ENCODE assay signal across 25 mouse cellular contexts in the genomic region with DNA sequence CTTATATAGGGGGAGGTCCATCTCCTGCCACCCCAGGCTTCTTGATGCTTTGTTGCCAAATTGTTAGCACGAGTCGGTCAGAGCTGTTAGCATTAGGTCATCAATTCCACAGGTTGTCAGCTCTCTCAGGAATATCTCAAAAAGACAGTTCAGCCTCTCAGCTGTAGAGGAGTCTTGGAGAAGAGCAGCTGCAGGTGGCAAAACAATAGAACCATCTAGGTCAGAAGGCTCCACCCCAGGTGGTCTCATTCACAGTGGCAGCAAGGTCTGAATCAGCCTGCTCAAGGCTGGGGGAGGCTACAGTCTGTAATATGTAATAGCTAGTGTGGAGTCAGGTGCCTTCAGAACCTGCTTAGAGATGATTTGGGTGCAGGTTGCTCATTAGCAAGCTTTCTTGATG. TPM values are rescaled to one million over a fixed set of nuclear protein-coding genes. Genes with fewer than 3 reads are reported as not detected.
DNase-seq lines count a peak whose midpoint lies in the region; ATAC-seq lines count a peak whose summit lies in the region.
"Had no signal": no experiment of that assay in that cellular context is flagged by ENCODE, and none has a peak within 500 bp of the region (broad histone marks: within the 10 kb centered on the region; RNA-seq: fewer than 3 reads in every experiment).

No protein-coding gene starts in this region.

- no peak overlapping the region for H3K9ac ChIP-seq in neural tube, embryonic 15.5 days (replicated peaks)
- H3K9ac ChIP-seq: embryonic facial prominence, embryonic 13.5 days; forebrain, embryonic 12.5 days; forebrain, embryonic 15.5 days; hindbrain, embryonic 12.5 days; hindbrain, embryonic 15.5 days had no signal

- H3K9me3 ChIP-seq in neural tube, embryonic 15.5 days (replicated peaks) = no peaks in the 10 kb centered on the region
- H3K9me3 ChIP-seq: embryonic facial prominence, embryonic 13.5 days; forebrain, embryonic 12.5 days; forebrain, embryonic 15.5 days; G1E; hindbrain, embryonic 12.5 days; hindbrain, embryonic 15.5 days had no signal

- no peak overlapping the region for H3K4me2 ChIP-seq in neural tube, embryonic 15.5 days
- H3K4me2 ChIP-seq: embryonic facial prominence, embryonic 13.5 days; forebrain, embryonic 12.5 days; forebrain, embryonic 15.5 days; heart, embryonic 11.5 days; hindbrain, embryonic 12.5 days; hindbrain, embryonic 15.5 days had no signal

- no peaks in the 10 kb centered on the region for H3K27me3 ChIP-seq in neural tube, embryonic 15.5 days (replicated peaks)
- H3K27me3 ChIP-seq: CH12.LX; embryonic facial prominence, embryonic 13.5 days; forebrain, embryonic 12.5 days; forebrain, embryonic 15.5 days; hindbrain, embryonic 12.5 days; hindbrain, embryonic 15.5 days had no signal

- no peak overlapping the region for H3K4me3 ChIP-seq in neural tube, embryonic 15.5 days (replicated peaks)
- H3K4me3 ChIP-seq: embryonic facial prominence, embryonic 13.5 days; erythroblast, embryonic 14.5 days; forebrain, embryonic 12.5 days; forebrain, embryonic 15.5 days; hindbrain, embryonic 12.5 days; hindbrain, embryonic 15.5 days had no signal

- peak; percentile 5 for DNase-seq in neural tube, embryonic 10.5 days (ENCODE audit: extremely low spot score, low spot score)
- DNase-seq in ES-CJ7 (ENCODE audit: low read depth, low spot score) = peak; percentile 87
- peak; percentile 36 for DNase-seq in WW6 (ENCODE audit: low read depth, low spot score)
- DNase-seq in MN1 (ENCODE audit: low spot score) = no peak
- no peak for DNase-seq in kidney, adult 11 months
- DNase-seq: adrenal gland, adult 2 months; adrenal gland, postnatal 14 days; B cell, adult 2 months; cerebellum, adult 11 months; cerebellum, adult 2 months; cerebellum, adult 9-11 months; cerebellum, postnatal 25 days; gastrocnemius, postnatal 25 days; heart, adult 18-20 months had no signal

- H3K4me1 ChIP-seq in neural tube, embryonic 15.5 days = no peaks in the 10 kb centered on the region
- H3K4me1 ChIP-seq: embryonic facial prominence, embryonic 13.5 days; forebrain, embryonic 12.5 days; forebrain, embryonic 15.5 days; hindbrain, embryonic 12.5 days; hindbrain, embryonic 15.5 days had no signal

- H3K36me3 ChIP-seq in neural tube, embryonic 15.5 days = no peaks in the 10 kb centered on the region
- H3K36me3 ChIP-seq: embryonic facial prominence, embryonic 13.5 days; forebrain, embryonic 12.5 days; forebrain, embryonic 15.5 days; G1E; hindbrain, embryonic 12.5 days; hindbrain, embryonic 15.5 days had no signal

- WGBS in neural tube, embryonic 15.5 days = 10% methylated on average over 2 of the region's 2 CpGs

- no peak overlapping the region for H3K27ac ChIP-seq in neural tube, embryonic 15.5 days (replicated peaks)
- H3K27ac ChIP-seq: embryonic facial prominence, embryonic 13.5 days; forebrain, embryonic 12.5 days; forebrain, embryonic 15.5 days; hindbrain, embryonic 12.5 days; hindbrain, embryonic 15.5 days had no signal

- ATAC-seq in neural tube, embryonic 15.5 days (ENCODE audit: low FRiP score) = no peak
- ATAC-seq: forebrain, embryonic 15.5 days; intestine, postnatal 0 days had no signal

RNA-seq across cellular contexts. Expression of a gene that starts 55.7 kb away (rescaled TPM):
- 601 and 676 TPM in 2 replicates for polyA plus RNA-seq in neural tube, embryonic 15.5 days (2015; fragmentation: Nextera tagmentation; extraction: Ambion mirVana)

RNA-seq across cellular contexts. Expression of a gene that starts 55.8 kb away (rescaled TPM):
- 0.14 and 0.15 TPM in 2 replicates for polyA plus RNA-seq in neural tube, embryonic 15.5 days (2015; fragmentation: Nextera tagmentation; extraction: Ambion mirVana)
- polyA plus RNA-seq: adrenal gland, adult 2 months; erythroblast, embryonic 14.5 days; hindbrain, embryonic 12.5 days; intestine, postnatal 0 days had no signal

Comparison
In these comparisons a context has a peak if more than half of its experiments do, and no peak if none do; other contexts are left out.
1. DNase-seq: peak in neural tube, embryonic 10.5 days (single experiment), ES-CJ7 (single experiment) and WW6 (single experiment); none in MN1 (single experiment) and kidney, adult 11 months (single experiment).